Mouse (Mus musculus): ENCODE results near the gene Olfr1454.

Gene Olfr1454

GRCm38 (mm10) chr19:13060310-13060709 is at the start of gene Olfr1454:
Gene Olfr1454, plus strand, starts transcription at chr19:13060610.
- DNase-seq (ENCODE audit: low spot score) = no peak

DNA sequence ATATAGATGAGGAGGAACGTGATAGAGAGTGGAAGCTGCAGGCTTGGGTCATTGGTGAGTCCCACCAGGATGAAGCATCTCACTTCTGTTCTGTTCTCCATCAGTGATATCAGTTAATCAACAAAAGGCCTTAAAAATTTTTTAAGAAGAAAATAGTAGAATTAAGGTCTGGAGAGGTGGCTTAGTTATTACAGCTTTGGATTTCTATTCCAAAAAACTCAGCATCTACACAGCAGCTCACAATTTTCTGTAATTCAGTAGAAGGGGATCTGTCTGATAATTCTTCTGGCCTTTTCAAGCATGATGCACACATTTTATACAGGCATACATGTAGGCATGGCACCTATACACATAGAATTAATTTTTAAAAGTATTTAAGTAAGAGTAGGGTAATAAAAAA is 32.2 kb upstream of the Olfr1454 start, which contains the start of gene Olfr1453:
Gene Olfr1453 (minus strand): TSS at position 101 of the 400 bp plus-strand sequence.
- DNase-seq (ENCODE audit: low spot score) = no peak

- no peak for DNase-seq (ENCODE audit: low spot score)
These were observed 33.5 kb downstream of the Olfr1454 start for GRCm38 (mm10) chr19:13093908-13094307.

DNA sequence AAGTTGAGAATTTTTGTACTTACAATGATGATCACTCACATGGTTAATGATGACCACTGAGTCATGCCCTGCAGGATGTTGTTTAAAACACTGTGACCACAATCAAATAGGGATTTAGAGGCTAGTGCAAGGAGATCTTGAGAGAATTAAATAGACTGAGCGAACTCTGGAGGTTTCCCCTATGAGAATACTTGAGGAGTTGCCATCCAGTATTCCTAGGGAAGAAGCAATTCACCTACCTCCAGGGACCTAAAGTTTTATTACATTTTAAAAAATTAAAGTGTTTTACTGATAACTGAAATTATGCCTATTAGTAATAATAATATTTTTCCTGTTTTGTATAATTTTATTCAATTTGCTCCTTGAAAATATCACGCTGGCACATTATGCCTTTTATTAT is 37.4 kb downstream of the Olfr1454 start, which contains the start of gene Olfr1457:
Gene Olfr1457 (minus strand): TSS at position 101 of the 400 bp plus-strand sequence.
- DNase-seq (ENCODE audit: low spot score) = no peak

- no peak for DNase-seq (ENCODE audit: low spot score)
These were observed 46.3 kb downstream of the Olfr1454 start, which contains the start of gene Olfr1458 for GRCm38 (mm10) chr19:13106675-13107074. Gene Olfr1458, minus strand, starts transcription at chr19:13106775.
